Mouse (Mus musculus) embryonic fibroblast, embryonic 13.5 days (primary cell): Measurements from ENCODE around the gene Nbdy. TPM values are rescaled to one million over a fixed set of nuclear protein-coding genes. Genes with fewer than 3 reads are reported as not detected.

ENCODE experiments used
- H3K27ac ChIP-seq: 2 replicates; pipeline ENCODE4 v1.5.1; 2012; ENCODE audit warnings: low read length, control low read depth, inconsistent platforms; ENCODE audit not compliant: insufficient read depth
- H3K4me1 ChIP-seq: 2 replicates; pipeline ENCODE4 v1.6.1; 2011; ENCODE audit warnings: low read length; ENCODE audit not compliant: control insufficient read depth, insufficient read depth
- H3K4me3 ChIP-seq: 2 replicates; pipeline ENCODE4 v1.5.1; 2011; ENCODE audit warnings: mild to moderate bottlenecking, control low read depth, low read length; ENCODE audit not compliant: insufficient read depth
- CTCF ChIP-seq: IDR thresholded peaks from 2 replicates; pipeline ENCODE4 v1.5.1; 2011; ENCODE audit warnings: mild to moderate bottlenecking, control low read depth, low read length, moderate library complexity, borderline replicate concordance; ENCODE audit not compliant: insufficient read depth
- POLR2A ChIP-seq: IDR thresholded peaks from 2 replicates; pipeline ENCODE4 v1.6.1; 2011; ENCODE audit warnings: low read depth, mild to moderate bottlenecking, control low read depth, low read length, moderate library complexity
- polyA plus RNA-seq: library from polyadenylated mRNA; stranded (reverse); fragments of >200 nt; gene quantifications from 2 replicates; pipeline ENCODE4 v1.2.4, GENCODE M21; 2011; ENCODE audit warnings: low read depth; ENCODE audit not compliant: missing spikeins, insufficient read length

Nbdy gene
- 98.0 and 108 TPM in 2 replicates for polyA plus RNA-seq

DNA sequence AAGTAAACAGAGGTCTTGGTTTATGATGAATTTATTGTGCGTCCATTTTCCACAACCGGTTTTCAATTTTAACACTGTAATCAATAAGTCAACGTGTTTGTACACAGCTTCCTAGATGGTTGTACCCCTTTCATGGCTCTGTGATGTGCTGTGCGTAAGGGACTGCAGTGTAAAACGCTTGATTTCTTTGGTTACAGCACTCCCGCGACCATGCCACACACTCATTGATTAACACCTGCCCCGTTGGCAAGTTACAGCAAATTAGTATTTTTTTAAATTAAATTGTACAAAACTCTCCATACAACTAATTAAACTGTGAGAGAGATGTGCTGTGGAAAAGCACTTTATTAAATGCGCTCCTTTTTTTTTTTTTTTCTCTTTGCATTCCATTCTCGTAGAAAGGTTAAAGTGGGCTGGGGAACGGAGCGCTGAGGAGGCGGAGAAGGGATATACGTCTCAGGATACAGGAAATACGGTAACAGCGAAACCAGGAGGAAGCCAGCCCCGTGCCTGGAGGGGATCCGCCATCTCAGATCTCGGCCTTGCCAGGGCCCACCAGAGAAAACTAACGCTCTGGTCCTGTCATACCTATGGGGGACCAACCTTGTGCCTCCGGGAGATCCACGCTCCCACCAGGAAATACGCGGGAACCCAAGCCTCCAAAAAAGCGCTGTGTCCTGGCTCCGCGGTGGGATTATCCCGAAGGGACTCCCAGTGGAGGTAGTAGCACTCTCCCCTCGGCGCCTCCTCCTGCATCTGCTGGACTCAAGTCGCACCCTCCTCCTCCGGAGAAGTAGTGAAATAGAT, at the start of gene Nbdy:
TSS of gene Nbdy (plus strand) at position 481 of the 807 bp plus-strand sequence.
- peak within 1 kb of the TSS; percentile 76 for H3K4me3 ChIP-seq
- H3K27ac ChIP-seq, result peak within 1 kb of the TSS; percentile 50
- H3K4me1 ChIP-seq, result no peaks in the 10 kb centered on the region
- peak; percentile 75 for TF ChIP-seq POLR2A
- no peak for TF ChIP-seq CTCF

DNA sequence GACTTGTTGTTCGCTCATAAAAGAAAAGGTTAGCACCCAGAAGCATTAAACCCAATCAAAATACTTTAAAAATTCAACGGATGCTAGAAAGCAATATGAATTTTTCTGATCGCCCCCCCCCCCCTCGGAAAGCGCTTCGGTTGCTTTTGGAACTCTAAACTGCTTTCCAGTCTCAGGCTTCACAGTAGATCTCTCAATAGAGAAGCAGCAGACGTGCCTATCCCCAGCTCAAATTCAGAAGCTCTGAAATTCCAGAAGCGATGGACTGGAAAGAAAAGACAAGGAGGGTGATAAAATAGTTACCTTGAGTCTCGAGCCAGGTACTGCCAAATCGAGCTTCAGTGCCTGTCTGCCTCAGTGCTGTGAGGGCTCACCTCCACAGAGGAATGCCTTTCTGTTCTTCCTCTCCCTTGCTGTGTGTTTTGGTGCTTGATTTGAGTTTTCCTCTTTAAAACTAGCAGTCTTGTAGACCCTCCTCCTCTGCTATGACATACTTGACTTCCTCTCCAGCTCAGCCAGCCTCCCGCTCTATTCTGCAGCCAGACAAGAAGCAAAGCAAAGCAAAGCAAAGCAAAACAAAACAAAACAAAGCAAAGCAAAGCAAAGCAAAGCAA, 27.5 kb upstream of the Nbdy start, which contains the start of gene Kctd12b:
TSS of gene Kctd12b (minus strand) at position 610 of the 614 bp plus-strand sequence.
- Histone ChIP-seq H3K4me3 (peak within 1 kb of the TSS; percentile 43), H3K4me1 (0 out of 2 replicates have a peak, but pooled peaks cover 2% of the 10 kb centered on the region), H3K27ac (no peak within 1 kb of the TSS)
- peak; percentile 46; the same call in 1 of the 2 replicates for TF ChIP-seq POLR2A
- TF ChIP-seq CTCF, result no peak

DNA sequence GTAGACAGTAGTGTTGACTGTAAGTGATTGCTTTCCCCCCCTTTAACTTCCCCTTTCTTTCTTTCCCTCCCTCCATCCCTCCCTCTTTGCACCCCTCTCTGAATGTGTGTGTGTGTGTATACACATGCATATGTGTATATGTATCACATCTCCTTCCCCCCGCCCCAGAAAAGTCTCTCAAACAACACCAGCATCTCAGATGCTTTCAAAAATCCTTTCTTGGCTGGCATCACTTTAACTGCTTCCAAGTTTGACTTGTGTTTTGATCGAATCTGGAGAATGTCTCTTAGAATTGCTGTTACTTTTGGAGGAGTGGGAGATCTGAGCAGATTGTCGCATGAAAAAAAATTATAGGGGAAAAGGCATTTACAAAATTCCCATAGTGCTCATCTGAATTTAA, 22.9 kb upstream of the Nbdy start:
- no peak overlapping the region for H3K4me3 ChIP-seq
- no peak for TF ChIP-seq CTCF
- TF ChIP-seq POLR2A, result no peak

DNA sequence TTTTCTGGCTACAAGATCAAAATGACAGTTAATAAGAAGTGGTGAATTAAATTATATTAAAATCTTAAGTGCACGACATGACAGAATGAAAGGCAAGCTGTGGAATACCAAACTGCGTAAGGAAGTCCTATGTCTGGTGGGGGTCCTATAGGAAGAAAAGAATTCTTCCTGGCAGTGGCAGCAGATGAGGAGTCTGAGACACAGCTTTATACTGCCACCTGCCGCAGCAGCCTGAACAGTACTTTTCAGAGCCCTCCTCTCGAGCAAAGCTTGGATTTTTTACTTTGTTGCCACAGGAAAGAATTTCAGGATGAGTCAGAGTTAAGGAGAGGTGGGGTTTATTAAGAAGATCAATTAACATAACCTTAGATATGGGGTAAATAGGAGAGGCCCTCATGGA, 15.7 kb upstream of the Nbdy start:
- H3K27ac ChIP-seq, result no peak overlapping the region
- no peak overlapping the region for H3K4me3 ChIP-seq
- H3K4me1 ChIP-seq, result no peaks in the 10 kb centered on the region
- no peak for TF ChIP-seq POLR2A
- TF ChIP-seq CTCF, result no peak

More for the DNA sequence above, 22.9 kb upstream of the Nbdy start:
- Histone ChIP-seq H3K27ac (no peak overlapping the region), H3K4me1 (0 out of 2 replicates have a peak, but pooled peaks cover 2% of the 10 kb centered on the region)

DNA sequence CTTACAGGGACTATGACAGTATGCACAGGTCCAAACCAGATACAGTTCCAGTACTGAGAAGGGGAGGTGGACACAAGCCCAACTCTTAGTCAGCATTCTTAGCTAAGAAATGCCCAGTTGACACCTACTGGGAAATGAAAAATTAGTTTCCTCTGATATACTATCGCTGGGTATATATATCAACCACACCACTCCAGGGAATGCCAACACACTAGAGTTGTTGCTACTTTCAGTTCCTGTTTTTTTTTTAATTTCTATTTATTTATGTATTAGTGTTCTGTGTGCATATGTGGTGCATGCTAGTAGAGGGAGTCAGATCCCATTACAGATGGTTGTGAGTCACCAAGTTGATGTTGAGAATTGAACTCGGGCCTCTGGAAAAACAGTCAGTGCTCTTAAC, 6.7 kb upstream of the Nbdy start:
- TF ChIP-seq POLR2A (no peak), CTCF (no peak)
- Histone ChIP-seq H3K4me3 (no peak overlapping the region), H3K27ac (no peak overlapping the region), H3K4me1 (no peaks in the 10 kb centered on the region)

DNA sequence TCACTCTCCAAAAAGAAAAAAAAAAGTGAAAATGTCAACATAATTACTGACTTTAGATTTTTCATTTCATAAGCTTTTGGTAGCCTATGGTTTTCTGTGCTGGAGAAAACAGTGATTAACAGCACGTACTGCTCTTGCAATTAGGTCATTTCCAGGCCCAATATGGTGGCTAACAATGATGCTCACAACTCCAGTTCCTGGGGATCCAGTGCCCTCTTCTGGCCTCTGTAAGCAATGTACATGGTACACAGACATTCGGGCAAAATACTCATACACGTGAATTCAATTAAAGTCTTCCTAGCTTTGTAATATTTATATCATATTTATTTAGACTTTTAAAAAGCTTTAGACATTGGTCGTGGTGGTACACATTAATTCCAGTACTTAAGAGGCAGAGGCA, 3.8 kb upstream of the Nbdy start:
- Histone ChIP-seq H3K4me1 (no peaks in the 10 kb centered on the region), H3K27ac (no peak overlapping the region), H3K4me3 (no peak overlapping the region)
- TF ChIP-seq POLR2A, result no peak
- TF ChIP-seq CTCF, result no peak

DNA sequence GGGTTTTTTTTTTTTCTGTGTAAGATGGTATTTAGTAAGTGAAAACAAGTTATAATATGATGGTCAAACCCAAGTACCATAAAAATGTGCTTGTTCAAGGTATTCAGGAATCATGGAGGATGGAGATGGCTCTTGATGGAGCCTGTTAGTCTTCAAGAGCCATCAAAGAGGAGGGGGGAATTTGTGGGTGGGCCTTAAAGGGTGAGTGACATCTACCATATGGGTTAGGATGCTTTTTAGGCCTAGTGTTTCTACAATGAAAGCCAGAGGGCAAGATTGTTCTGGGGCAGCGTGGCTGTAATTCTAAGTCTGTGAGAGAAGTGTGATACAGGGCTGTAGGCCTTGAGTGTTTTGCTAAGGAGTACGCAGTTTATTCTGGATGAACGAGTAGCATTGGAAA, 1.0 kb downstream of the Nbdy start:
- Histone ChIP-seq H3K27ac (peak overlapping the region; percentile 40; the same call in 1 of the 2 replicates), H3K4me3 (peak overlapping the region; percentile 66), H3K4me1 (no peaks in the 10 kb centered on the region)
- TF ChIP-seq CTCF (no peak), POLR2A (no peak)

DNA sequence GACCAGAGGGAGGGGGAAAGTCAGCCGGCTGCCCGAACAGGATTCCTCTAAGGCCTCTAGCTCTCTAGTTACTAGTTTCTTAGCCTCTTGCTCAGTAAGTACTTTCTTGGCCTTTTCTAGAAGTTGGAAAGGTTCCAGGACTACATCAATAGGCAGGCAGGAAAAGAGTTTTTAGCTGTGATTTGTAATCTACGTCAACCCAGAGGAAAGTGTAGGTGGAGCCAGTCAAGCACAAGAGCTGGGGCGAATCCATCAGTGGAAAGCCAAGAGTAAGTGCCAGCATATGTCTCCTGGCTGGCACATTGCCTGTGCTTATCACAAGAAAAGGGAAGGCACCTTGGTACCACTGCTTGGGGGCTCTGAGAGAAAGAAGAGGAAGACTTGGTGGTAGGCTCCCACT, 12.3 kb downstream of the Nbdy start:
- no peak overlapping the region for H3K27ac ChIP-seq
- H3K4me1 ChIP-seq, result no peaks in the 10 kb centered on the region
- TF ChIP-seq POLR2A (no peak), CTCF (no peak)
- no peak overlapping the region for H3K4me3 ChIP-seq

DNA sequence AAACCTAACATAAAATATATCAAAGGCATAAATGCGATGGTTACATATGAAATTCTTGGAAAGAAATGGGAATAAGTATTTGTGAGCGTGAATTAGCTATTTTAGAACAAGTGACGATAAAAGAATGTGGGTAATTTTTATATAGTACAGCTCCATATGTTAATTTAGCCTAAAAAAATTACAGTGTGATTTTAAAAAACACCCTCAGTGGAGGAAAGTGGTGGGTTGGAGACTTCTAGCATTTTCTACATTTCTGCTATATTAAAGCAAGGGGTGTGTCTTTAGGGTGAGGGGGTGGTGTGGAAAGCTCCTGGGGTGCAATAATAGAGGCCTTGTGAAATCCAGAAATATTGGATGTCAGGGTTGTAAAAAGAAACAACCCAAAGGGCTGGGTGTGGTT, 19.1 kb downstream of the Nbdy start:
- no peak for TF ChIP-seq CTCF
- no peak for TF ChIP-seq POLR2A
- no peak overlapping the region for H3K27ac ChIP-seq

DNA sequence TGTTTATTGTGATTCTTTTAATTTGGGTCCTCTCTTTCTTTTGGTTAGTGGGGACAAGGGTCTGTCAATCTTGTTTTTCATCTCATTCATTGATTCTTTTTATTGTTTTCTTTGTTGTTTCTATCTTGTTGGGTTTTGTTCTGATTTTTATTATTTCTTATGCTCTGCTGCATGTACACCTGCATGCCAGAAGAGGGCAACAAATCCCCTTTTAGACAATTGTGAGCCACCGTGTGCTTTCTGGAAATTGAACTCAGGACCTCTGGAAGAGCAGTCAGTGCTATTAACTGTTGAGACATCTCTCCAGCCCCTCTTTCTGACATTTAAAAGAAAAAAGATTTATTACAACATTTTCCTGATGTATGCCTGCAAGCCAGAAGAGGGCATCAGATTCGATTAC, 25.8 kb downstream of the Nbdy start:
- TF ChIP-seq CTCF (no peak), POLR2A (no peak)
- Histone ChIP-seq H3K4me1 (no peaks in the 10 kb centered on the region), H3K4me3 (no peak overlapping the region), H3K27ac (no peak overlapping the region)

More for the DNA sequence above, 19.1 kb downstream of the Nbdy start:
- Histone ChIP-seq H3K4me3 (no peak overlapping the region), H3K4me1 (no peaks in the 10 kb centered on the region)

Other genes starting within 250 kb of the Nbdy start
- 40.6 and 42.9 TPM in 2 replicates for gene Ubqln2, start 225.4 kb upstream of the Nbdy start, polyA plus RNA-seq
- not detected in 2 replicates for gene Cypt3, start 165.0 kb upstream of the Nbdy start, polyA plus RNA-seq
- 2.1 and 3.2 TPM in 2 replicates for gene Kctd12b, start 27.2 kb upstream of the Nbdy start, polyA plus RNA-seq
- 3.4 TPM in 2 replicates for gene Spin2c, start 108.6 kb downstream of the Nbdy start, polyA plus RNA-seq